Mouse (Mus musculus): ENCODE measurements around the gene Tnr.
A peak's percentile ranks its signal among the peaks of the same experiment; 100 is the strongest.

Tnr gene

DNA sequence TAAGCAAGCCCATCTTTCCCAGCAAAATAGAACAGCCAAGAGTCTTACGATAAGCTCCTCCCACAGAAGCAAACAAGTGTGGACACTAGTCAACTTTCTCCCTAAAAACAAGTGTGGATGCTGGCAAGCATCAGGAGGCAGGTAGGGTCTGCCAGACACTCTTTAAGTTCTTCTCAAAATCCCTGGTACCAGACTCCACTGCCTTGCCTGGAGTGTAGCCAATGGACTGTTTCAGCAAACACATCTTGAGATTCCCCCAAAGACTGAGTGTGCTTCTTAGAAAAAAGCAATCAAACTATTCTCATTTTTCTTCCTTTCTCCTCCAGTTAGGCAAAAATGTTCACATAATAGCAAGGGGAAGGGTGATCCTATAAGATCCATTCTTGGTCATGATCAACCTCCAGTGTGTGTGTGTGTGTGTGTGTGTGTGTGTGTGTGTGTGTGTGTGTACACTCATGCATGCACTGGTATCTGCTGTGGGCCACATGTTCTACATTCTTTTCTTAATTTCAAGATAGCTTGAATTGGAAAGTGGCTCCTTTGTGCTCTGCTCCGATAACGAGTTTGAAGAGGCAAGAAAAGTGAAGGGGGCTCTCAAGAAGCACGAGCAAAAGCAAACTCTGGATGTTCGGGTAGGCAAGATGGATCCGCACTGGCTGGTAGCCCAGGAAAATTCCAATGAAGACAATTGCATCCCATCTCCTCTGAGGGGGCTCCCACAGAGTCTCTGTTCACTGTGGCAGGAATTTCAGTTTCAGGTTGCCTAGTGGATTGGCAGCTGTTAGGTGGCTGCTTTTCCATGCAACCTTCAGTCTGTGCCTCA, 346.3 kb downstream of the Tnr start:
- no peak for DNase-seq (ENCODE audit: low read depth, low spot score)

DNA sequence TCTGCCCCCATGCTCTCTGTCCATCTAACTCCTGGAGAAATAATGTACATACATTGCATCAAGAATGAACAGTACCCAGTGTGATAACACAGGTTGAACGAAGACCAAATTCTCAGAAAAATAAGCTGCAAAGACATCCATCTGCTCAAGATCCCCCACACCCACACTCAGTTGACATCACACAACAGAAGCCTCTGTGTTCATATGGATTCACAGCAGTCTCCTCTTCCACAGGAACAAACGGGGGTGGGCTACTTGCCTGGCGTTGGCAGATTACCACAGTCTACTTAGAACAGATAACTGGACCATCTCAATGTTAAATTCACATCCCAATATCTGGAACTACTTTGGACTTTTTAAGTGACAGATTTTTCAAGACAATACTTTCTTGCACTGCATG, 349.3 kb downstream of the Tnr start:
- DNase-seq (ENCODE audit: low read depth, low spot score), result no peak

- DNase-seq (ENCODE audit: low read depth, low spot score), result no peak
These were observed 355.1 kb downstream of the Tnr start for GRCm38 (mm10) chr1:159878681-159879080.

DNA sequence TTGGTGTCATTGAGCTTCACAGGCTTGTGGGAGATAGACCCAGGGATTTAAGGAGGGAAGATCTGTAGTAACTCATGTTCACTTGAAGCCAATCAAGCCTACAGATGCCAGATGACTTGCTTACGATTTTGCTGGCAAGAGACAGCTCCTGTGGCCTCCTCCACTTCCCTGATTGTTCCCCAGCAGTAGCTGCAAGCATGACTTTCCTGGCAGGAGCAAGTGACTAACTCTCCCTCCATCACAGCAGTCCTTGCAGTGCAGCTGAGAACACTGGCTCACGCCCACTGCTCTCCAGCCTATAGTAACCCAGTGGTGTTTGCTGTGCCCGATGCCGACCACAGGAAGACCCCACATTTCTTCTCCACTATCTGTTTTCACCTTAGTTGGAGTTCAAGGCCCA, 356.3 kb downstream of the Tnr start:
- no peak for DNase-seq (ENCODE audit: low read depth, low spot score)

- DNase-seq (ENCODE audit: low read depth, low spot score), result no peak
These were observed 361.9 kb downstream of the Tnr start for GRCm38 (mm10) chr1:159885476-159885875.

DNA sequence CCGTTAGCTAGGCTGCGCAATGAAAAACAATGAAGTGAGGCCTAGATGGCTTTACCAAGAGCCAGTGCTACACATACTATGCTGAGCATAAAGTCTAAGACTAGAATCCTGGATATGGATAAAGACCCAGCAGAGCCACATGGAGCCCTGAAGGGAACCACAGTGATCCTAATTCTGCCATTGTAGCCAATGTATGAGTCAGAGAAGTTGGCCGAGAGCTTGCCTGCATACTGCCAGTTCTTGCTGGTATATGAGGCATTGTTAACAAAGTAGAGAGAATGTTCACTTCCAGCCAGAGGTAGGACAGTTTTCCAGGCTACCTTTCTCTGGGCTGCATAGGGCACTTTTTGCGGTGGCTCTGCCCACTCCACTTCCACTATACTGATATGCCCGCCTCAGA, 365.0 kb downstream of the Tnr start:
- DNase-seq (ENCODE audit: low read depth, low spot score), result no peak

- no peak for DNase-seq (ENCODE audit: low read depth, low spot score)
These were observed 365.6 kb downstream of the Tnr start for GRCm38 (mm10) chr1:159889012-159889765.

DNA sequence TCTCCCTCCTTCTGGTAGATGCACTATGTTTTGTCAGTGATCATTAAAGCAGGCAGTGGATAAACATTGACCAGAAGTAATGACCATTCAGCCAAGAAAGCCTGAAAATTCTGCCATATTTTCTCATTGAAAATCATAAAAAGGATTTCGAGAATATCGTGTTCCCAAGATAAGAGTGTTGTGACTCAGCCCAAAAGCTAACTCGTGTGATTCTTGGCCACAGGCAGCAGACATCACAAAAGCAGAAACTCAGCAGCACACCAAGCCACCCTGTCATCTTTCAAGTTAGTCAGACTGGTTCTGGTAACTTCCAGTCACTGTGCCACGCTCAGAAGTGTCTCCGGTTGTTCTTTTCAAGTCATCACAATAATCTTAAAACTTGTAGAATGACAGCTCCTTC, 367.0 kb downstream of the Tnr start:
- no peak for DNase-seq (ENCODE audit: low read depth, low spot score)

DNA sequence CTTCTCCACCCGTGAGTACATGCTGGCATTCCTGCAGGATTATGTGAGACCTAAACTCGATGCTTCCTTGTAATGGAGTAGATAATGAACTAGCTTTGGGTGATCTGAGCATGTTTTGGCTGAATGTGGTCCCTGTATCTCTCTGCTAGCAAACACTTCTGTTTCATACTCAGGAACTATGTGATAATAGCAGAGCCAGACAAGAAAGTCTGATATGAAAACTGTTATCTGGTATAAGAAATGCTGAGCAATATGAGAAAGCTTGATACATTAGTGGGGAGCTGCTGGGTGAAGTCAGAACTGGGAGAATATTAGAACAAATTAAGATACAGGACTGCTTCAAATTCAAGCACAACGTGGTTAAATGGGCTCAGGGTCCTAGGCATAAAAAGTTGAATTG, 371.5 kb downstream of the Tnr start:
- DNase-seq (ENCODE audit: low read depth, low spot score), result no peak

DNA sequence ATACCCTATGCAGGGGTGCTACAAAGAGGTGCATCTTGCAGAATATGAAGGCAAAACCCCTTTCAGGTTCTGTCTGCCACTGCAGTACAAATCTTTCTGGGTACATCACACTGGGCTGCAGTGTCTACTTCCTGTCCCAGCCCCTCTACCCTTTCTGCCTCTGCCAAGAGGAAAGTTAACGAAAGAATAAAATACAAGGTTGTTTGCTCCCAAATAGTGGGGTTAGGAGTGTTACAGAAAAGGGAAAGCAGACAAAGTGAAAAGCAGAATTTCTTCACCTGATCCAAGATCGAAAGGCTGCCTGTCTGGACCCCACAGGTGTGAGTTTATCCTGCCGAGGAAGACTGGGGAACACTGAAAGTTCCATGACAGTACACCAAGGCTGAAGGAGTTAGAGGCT, 376.4 kb downstream of the Tnr start:
- DNase-seq (ENCODE audit: low read depth, low spot score), result no peak

DNA sequence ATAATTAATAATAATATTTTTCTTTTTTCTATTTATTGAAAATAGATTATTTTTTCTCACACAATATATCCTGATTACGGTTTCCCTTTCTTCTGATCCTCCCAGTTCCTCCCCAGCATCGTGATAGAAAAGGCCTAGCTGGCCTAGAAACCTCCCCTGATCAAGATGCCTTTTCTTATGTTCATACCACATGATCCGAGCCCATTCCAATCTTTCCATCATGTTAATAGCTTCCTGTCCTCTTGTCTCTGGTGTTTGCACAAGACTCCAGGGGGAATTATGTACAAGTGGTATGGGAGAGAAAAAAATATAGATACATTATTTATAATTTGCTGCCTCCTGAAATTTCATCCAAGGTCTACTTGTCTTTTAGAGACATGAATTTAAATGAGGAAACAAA, 377.1 kb downstream of the Tnr start:
- DNase-seq (ENCODE audit: low read depth, low spot score), result no peak

DNA sequence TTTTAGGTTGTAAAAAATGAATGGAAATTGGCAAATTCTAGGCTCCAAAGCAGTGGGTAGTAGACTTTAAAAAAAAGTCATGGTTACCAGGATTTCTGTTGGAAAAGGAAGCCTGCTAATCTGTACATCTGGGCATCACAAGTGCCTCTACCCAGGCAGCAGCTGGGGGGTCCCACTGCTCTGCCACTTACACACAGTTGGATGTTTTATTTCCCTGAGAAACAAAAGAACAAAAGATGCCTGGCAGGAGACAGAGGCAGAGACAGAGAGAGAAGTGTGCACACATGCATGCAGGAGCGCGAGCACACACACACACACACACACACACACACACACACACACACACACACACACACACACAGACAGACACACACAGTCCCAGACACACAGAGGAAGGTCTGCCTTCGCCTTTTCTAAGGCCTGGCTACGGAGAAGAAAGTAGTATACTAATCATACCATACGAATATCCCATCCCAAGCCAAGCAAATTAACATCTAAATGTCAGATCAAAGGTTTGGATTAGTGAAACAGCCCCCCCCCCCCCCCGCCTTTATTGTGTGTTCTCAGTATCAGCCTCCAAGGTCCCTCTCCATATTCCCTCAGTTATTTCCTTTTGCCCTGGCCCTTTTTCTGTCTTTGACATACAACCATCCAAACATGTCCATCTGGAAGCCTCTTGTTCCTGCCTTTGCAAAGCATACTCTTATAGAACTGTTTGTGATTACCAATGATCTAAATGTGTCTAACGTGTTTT, 378.0 kb downstream of the Tnr start:
- DNase-seq (ENCODE audit: low read depth, low spot score), result no peak

DNA sequence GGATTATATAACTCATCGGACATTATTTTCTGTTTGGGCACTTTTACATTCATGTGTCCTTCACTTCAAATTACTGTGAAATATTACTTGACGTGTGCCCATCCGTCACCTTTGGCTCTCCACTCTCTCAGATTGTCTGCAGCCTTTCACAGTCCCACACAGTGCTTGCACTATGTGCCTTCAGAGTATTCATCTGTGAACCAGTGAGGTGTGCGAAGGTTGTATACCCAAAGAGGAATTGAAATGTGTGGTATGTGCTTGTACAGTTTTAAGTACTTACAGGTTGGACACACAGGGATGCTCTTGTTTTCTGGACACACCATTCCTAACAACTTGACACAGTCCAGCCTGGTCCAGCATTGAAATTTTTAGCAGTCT, 378.5 kb downstream of the Tnr start:
- no peak for DNase-seq (ENCODE audit: low read depth, low spot score)

GRCm38 (mm10) chr1:159911006-159911405, 387.4 kb downstream of the Tnr start:
- DNase-seq (ENCODE audit: low read depth, low spot score), result peak; percentile 7

DNA sequence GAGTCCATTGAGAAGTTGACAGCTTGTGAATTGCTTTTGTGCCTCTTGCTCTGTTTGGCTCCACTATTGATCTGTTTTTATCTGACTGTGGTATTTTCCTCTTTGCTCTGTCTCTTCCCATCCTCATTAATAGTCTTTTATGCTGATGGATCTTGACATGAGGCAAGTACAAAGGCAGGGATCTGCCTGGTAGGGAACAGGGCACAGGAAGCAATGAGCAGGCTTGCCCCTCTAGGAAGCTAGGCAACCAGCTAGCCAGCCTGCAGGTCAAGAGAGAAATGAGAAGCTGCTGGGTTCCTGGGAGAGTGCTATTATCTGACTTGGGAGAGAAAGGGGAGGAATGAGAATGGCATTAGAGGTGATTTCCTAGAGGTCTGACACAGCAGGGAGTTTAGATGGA, 391.2 kb downstream of the Tnr start:
- no peak for DNase-seq (ENCODE audit: low read depth, low spot score)

DNA sequence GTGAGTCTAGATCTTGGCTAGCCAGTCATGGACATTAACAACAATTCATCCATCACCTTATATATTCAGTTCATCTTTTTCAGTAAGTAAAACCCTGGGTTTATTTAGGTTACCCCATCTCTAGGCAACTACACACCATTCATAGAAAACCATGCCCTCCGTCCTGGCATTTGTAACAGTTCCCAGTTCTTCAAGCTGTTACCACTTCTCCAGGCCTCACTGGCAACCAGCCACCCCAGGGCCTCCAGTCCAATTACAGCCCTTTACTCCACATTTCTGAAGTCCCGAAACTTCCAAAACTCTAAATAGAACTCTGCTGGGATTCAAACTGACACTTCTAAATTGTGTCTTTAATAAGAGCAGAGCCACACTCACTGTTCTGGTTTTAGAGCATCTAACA, 397.0 kb downstream of the Tnr start:
- no peak for DNase-seq (ENCODE audit: low read depth, low spot score)

DNA sequence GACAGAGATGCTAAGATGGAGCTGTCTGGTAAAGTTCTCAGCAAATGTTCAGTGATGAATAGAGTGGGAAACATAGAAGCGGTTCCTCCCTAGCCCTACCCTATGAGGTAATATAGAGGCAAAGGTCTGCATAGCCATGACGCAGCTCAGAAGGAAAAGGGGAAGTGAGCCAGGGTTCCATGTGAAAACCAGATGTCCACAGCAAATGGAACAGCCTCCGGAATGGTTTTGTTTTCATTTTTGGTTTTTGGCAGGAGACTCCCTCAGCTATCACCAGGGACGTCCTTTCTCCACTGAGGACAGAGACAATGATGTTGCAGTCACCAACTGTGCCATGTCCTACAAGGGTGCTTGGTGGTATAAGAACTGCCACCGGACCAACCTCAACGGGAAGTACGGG, 399.4 kb downstream of the Tnr start:
- no peak for DNase-seq (ENCODE audit: low read depth, low spot score)

GRCm38 (mm10) chr1:159924105-159924504, 400.5 kb downstream of the Tnr start:
- no peak for DNase-seq (ENCODE audit: low read depth, low spot score)

GRCm38 (mm10) chr1:159924684-159925083, 401.1 kb downstream of the Tnr start:
- DNase-seq (ENCODE audit: low read depth, low spot score), result no peak

- DNase-seq (ENCODE audit: low read depth, low spot score), result no peak
These were observed 405.2 kb downstream of the Tnr start for GRCm38 (mm10) chr1:159928681-159929335.

- DNase-seq (ENCODE audit: low read depth, low spot score), result no peak
These were observed 408.5 kb downstream of the Tnr start for GRCm38 (mm10) chr1:159932092-159932491.

GRCm38 (mm10) chr1:159932598-159932997, 409.0 kb downstream of the Tnr start:
- no peak for DNase-seq (ENCODE audit: low read depth, low spot score)
